Mouse (Mus musculus) adrenal gland, adult 2 months (tissue): Measurements from ENCODE around the gene Eif4g1. TPM values are rescaled to one million over a fixed set of nuclear protein-coding genes. Genes with fewer than 3 reads are reported as not detected.
A peak's percentile ranks its signal among the peaks of the same experiment; 100 is the strongest.

ENCODE experiments used
- DNase-seq: peaks from one replicate; pipeline ENCODE4 v3.0.0; 2021
- polyA plus RNA-seq: library from polyadenylated mRNA; depleted of rRNA; stranded (reverse); fragments of >200 nt; gene quantifications from 2 replicates; pipeline ENCODE4 v1.2.3, GENCODE M21; 2012; rRNA removed
- total RNA-seq, 2 experiments: library from RNA; stranded (reverse); gene quantifications; 2 replicates each; pipeline ENCODE4 v1.2.3; 2021

The Eif4g1 gene
- total and polyA plus RNA-seq, 3 experiments = 368 to 565 (median 454) TPM

DNA sequence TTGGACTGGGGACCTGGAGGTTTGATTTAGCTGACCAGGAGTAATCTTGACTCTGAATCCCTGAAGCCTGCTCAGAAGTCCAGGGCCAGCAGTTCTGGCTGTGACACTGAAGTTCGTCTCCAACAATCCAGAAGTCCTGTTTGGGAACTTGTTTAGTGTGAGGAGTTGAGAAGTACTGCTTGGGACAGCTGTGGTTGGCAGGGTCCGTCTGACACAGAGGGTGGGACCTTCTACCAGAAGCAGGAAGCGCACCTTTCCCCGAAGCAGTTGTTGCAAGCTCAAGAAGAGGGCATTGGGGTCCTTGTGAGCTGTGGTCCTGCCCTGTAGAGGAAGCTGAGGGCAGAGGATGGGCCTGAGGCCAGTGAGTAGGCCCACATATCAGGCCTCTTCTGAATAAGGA lies 57.6 kb downstream of the Eif4g1 start:
- no peak for DNase-seq

DNA sequence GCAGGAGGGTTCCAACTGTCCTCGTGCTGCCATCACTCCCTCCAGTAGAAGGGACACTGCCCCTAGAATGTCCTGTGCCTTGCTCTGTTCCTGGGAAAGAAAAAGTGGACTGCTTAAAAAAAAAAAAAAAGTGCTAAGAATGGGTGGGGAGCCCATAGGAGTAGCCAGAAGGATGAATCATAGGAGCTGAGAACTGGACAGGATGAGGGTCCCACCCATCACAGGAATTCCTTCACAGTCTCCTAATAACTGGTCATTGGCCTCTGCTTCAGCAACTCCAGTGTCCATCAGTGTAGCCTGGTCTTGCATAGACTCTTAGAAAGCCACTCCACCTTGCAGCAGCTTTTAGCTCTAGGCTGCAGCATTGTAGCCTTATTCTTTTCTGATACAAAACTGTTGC lies 58.3 kb downstream of the Eif4g1 start:
- DNase-seq = no peak

DNA sequence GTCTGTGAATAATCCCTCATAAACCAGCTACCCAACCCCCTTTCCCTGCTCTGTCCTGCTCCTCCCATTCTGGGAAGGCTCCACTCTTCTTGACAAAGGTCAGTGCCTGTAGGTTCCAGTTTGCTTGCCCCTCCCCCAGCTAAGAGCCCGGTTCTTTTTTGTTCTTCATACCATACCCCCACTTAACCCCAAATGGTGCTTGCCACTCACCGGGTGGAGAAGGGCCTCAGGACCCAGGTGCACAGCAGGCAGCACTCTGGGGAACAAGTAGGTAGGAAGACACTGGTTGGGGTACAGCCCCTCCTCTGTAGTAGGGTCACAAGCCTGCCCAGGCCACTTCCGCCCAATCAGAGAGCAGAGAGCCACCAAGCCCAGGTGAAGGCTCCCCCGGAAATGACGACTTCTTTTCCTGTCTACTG lies 62.2 kb downstream of the Eif4g1 start:
- DNase-seq = no peak

GRCm38 (mm10) chr16:20731688-20732087 lies 63.6 kb downstream of the Eif4g1 start:
- no peak for DNase-seq

GRCm38 (mm10) chr16:20732251-20732924 lies 64.3 kb downstream of the Eif4g1 start:
- no peak for DNase-seq

DNA sequence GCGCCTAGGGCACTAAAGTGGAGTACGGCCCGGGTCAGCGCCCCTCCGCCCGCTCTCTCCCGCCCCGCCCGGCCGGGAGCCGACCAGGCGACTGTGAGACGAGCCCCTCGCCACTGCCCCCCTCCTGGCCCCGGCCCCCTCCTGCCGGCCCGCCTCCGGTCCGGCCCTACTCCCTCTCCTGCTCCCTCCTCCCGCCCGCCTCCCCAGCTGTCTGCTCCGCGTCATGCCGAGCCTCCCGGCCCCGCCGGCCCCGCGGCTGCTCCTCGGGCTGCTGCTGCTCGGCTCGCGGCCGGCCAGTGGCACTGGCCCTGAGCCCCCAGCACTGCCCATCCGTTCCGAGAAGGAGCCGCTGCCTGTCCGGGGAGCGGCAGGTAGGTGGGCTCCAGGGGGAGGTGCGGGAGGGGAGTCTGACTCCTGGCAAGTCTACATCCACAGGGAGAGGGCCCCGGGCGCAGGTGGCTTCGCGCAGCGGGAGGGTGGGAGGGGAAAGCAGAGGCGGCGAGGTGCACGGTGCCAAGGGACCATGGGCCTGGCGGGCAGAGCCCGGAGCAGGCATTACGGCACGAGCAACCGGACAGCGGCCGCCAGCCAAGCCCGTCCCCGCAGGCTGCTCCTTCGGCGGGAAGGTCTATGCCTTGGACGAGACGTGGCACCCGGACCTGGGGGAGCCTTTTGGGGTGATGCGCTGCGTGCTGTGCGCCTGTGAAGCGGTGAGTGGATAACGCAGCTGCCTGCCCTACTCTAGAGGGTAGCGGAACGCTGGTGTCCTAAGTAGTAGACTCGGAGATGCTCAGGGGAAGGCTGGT lies 65.0 kb downstream of the Eif4g1 start, which contains the start of gene Chrd:
Gene Chrd, plus strand, starts transcription at position 203 of the 806 bp plus-strand sequence.
- peak; percentile 84 for DNase-seq

- DNase-seq = no peak
Observed at GRCm38 (mm10) chr16:20733731-20734730, 65.9 kb downstream of the Eif4g1 start, which contains the start of gene Thpo. Gene Thpo (minus strand): TSS chr16:20734511.

GRCm38 (mm10) chr16:20735651-20736050 lies 67.5 kb downstream of the Eif4g1 start:
- DNase-seq = no peak

DNA sequence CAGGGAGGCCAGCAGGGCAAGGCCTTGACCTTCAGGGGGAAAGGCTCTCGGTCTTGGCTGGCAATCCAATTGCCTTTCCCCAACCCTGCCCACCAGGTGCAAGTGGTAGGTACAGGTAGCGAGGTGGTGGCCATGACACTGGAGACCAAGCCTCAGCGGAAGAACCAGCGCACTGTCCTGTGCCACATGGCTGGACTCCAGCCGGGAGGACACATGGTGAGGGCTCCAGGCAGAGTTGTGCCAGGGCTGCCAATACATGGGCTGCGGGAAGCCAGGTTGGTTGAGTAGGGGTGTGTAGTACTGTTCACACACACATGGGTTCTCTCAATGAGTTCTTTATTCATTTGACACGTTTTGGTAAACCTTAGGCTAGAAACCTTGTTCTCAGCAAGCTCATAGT lies 68.1 kb downstream of the Eif4g1 start:
- DNase-seq = no peak

GRCm38 (mm10) chr16:20736823-20737222 lies 68.7 kb downstream of the Eif4g1 start:
- no peak for DNase-seq

DNA sequence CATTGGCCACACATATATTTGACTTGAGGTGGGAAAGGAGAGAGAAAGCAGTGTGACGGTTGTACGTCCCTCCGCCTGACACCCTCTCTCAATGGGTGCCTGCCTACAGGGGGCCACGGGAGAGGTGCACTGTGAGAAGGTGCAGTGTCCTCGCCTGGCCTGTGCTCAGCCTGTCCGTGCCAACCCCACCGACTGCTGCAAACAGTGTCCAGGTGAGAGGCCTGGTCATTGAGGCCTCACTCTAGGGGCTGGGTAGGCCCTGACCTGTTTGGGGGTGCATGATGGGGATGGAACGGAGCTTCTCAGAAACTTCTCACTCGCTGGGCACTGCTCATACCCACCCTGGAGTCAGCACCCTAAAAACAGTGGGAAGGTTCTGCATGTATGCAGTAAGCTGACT lies 71.7 kb downstream of the Eif4g1 start:
- no peak for DNase-seq

Other genes with a start within 250 kb of the Eif4g1 start
- gene Abcc5, start 241.9 kb upstream of the Eif4g1 start, total RNA-seq = 10 to 100 TPM; 62.3 to 66.4 TPM
- gene Abcc5, start 241.9 kb upstream of the Eif4g1 start, polyA plus RNA-seq = 51.2 and 52.3 TPM in 2 replicates
- 10 to 100 TPM; 50.2 to 67.1 TPM for gene Eif2b5, start 169.5 kb upstream of the Eif4g1 start, total RNA-seq
- 18.4 and 20.7 TPM in 2 replicates for gene Eif2b5, start 169.5 kb upstream of the Eif4g1 start, polyA plus RNA-seq
- 10 to 100 TPM; 32.3 to 45.5 TPM for gene Dvl3, start 151.3 kb upstream of the Eif4g1 start, total RNA-seq
- 43.7 and 52.2 TPM in 2 replicates for gene Dvl3, start 151.3 kb upstream of the Eif4g1 start, polyA plus RNA-seq
- 100 to 1,000 TPM; 276 to 366 TPM for gene Ap2m1, start 132.8 kb upstream of the Eif4g1 start, total RNA-seq
- gene Ap2m1, start 132.8 kb upstream of the Eif4g1 start, polyA plus RNA-seq = 282 and 345 TPM in 2 replicates
- gene Abcf3, start 119.7 kb upstream of the Eif4g1 start, total RNA-seq = 100 to 1,000 TPM in 1 of 2 experiments, 10 to 100 TPM in 1; 84.6 to 106 TPM
- 27.6 and 27.7 TPM in 2 replicates for gene Abcf3, start 119.7 kb upstream of the Eif4g1 start, polyA plus RNA-seq
- gene Vwa5b2, start 78.8 kb upstream of the Eif4g1 start, total RNA-seq = 1 to 10 TPM; 1.3 to 1.4 TPM
- 3.7 and 5.9 TPM in 2 replicates for gene Vwa5b2, start 78.8 kb upstream of the Eif4g1 start, polyA plus RNA-seq
- 1 to 10 TPM; 9.2 to 9.5 TPM for gene Eef1akmt4, start 56.7 kb upstream of the Eif4g1 start, total RNA-seq
- 9.2 and 10.4 TPM in 2 replicates for gene Eef1akmt4, start 56.7 kb upstream of the Eif4g1 start, polyA plus RNA-seq
- not detected for gene Gm49333, start 56.7 kb upstream of the Eif4g1 start, total RNA-seq
- gene Gm49333, start 56.7 kb upstream of the Eif4g1 start, polyA plus RNA-seq = not detected in 2 replicates
- gene Alg3, start 56.6 kb upstream of the Eif4g1 start, total RNA-seq = 10 to 100 TPM; 28.9 to 37.1 TPM
- 32.3 and 47.0 TPM in 2 replicates for gene Alg3, start 56.6 kb upstream of the Eif4g1 start, polyA plus RNA-seq
- gene Camk2n2, start 47.0 kb upstream of the Eif4g1 start, total RNA-seq = 10 to 100 TPM; 36.8 to 56.4 TPM
- gene Camk2n2, start 47.0 kb upstream of the Eif4g1 start, polyA plus RNA-seq = 33.3 and 42.3 TPM in 2 replicates
- gene Ece2, start 38.5 kb upstream of the Eif4g1 start, total RNA-seq = 10 to 100 TPM in 1 of 2 experiments, 1 to 10 TPM in 1; 9.3 to 18.8 TPM
- 2.3 and 5.0 TPM in 2 replicates for gene Ece2, start 38.5 kb upstream of the Eif4g1 start, polyA plus RNA-seq
- gene Psmd2, start 16.7 kb upstream of the Eif4g1 start, total RNA-seq = 100 to 1,000 TPM; 215 to 285 TPM
- gene Psmd2, start 16.7 kb upstream of the Eif4g1 start, polyA plus RNA-seq = 38.1 and 43.8 TPM in 2 replicates
- gene Fam131a, start 24.9 kb downstream of the Eif4g1 start, total RNA-seq = 10 to 100 TPM; 10.3 to 13.3 TPM
- 24.9 and 29.4 TPM in 2 replicates for gene Fam131a, start 24.9 kb downstream of the Eif4g1 start, polyA plus RNA-seq
- 10 to 100 TPM; 31.2 to 45.2 TPM for gene Polr2h, start 49.4 kb downstream of the Eif4g1 start, total RNA-seq
- gene Polr2h, start 49.4 kb downstream of the Eif4g1 start, polyA plus RNA-seq = 9.3 and 9.5 TPM in 2 replicates
- 10 to 100 TPM; 24.5 to 60.5 TPM for gene Clcn2, start 49.4 kb downstream of the Eif4g1 start, total RNA-seq
- gene Clcn2, start 49.4 kb downstream of the Eif4g1 start, polyA plus RNA-seq = 198 and 282 TPM in 2 replicates
- 10 to 100 TPM in 1 of 2 experiments, 1 to 10 TPM in 1; 9.1 to 19.3 TPM for gene Chrd, start 64.8 kb downstream of the Eif4g1 start, total RNA-seq
- 41.4 and 43.5 TPM in 2 replicates for gene Chrd, start 64.8 kb downstream of the Eif4g1 start, polyA plus RNA-seq
- 1 to 10 TPM; 1.2 to 6.4 TPM for gene Thpo, start 66.2 kb downstream of the Eif4g1 start, total RNA-seq
- gene Thpo, start 66.2 kb downstream of the Eif4g1 start, polyA plus RNA-seq = 9.7 and 15.3 TPM in 2 replicates